Mouse (Mus musculus) neural tube, embryonic 11.5 days (tissue): ENCODE data around the gene Catsper1. TPM values are rescaled to one million over a fixed set of nuclear protein-coding genes. Genes with fewer than 3 reads are reported as not detected.

Experiments
- polyA plus RNA-seq: library from polyadenylated mRNA; unstranded; fragments of >200 nt; fragmentation: Nextera tagmentation; extraction: Ambion mirVana; gene quantifications from 2 replicates; pipeline ENCODE4 v1.2.1, GENCODE M21; 2014

The Catsper1 gene
- polyA plus RNA-seq, 1 experiment from 2014 or later, result not detected

Other genes with a start within 250 kb of the Catsper1 start
- gene Yif1a, start 247.2 kb upstream of the Catsper1 start, polyA plus RNA-seq, result 80.4 and 88.0 TPM in 2 replicates
- 110 and 127 TPM in 2 replicates for gene Cnih2, start 237.2 kb upstream of the Catsper1 start, polyA plus RNA-seq
- 250 and 266 TPM in 2 replicates for gene Rab1b, start 228.7 kb upstream of the Catsper1 start, polyA plus RNA-seq
- 40.2 and 43.5 TPM in 2 replicates for gene Klc2, start 217.2 kb upstream of the Catsper1 start, polyA plus RNA-seq
- gene Pacs1, start 62.6 kb upstream of the Catsper1 start, polyA plus RNA-seq, result 29.8 and 30.5 TPM in 2 replicates
- 405 and 416 TPM in 2 replicates for gene Sf3b2, start 40.3 kb upstream of the Catsper1 start, polyA plus RNA-seq
- gene Gal3st3, start 37.4 kb upstream of the Catsper1 start, polyA plus RNA-seq, result 16.2 and 17.8 TPM in 2 replicates
- gene Cst6, start 13.8 kb downstream of the Catsper1 start, polyA plus RNA-seq, result 1.8 and 1.9 TPM in 2 replicates
- 71.5 and 77.3 TPM in 2 replicates for gene Eif1ad, start 31.0 kb downstream of the Catsper1 start, polyA plus RNA-seq
- 440 and 442 TPM in 2 replicates for gene Banf1, start 31.4 kb downstream of the Catsper1 start, polyA plus RNA-seq
- gene Sart1, start 53.0 kb downstream of the Catsper1 start, polyA plus RNA-seq, result 78.5 and 79.9 TPM in 2 replicates
- 0.31 TPM in 1 of 2 replicates, not detected in the other for gene Tsga10ip, start 66.8 kb downstream of the Catsper1 start, polyA plus RNA-seq
- 197 and 205 TPM in 2 replicates for gene Drap1, start 89.2 kb downstream of the Catsper1 start, polyA plus RNA-seq
- 39.9 and 43.0 TPM in 2 replicates for gene AI837181, start 89.4 kb downstream of the Catsper1 start, polyA plus RNA-seq
- gene Fosl1, start 111.8 kb downstream of the Catsper1 start, polyA plus RNA-seq, result not detected in 2 replicates
- gene Ccdc85b, start 122.2 kb downstream of the Catsper1 start, polyA plus RNA-seq, result 7.9 and 8.3 TPM in 2 replicates
- 110 and 119 TPM in 2 replicates for gene Fibp, start 124.9 kb downstream of the Catsper1 start, polyA plus RNA-seq
- gene Ctsw, start 132.8 kb downstream of the Catsper1 start, polyA plus RNA-seq, result 1.7 and 3.6 TPM in 2 replicates
- gene Efemp2, start 138.2 kb downstream of the Catsper1 start, polyA plus RNA-seq, result 55.5 and 55.6 TPM in 2 replicates
- gene Mus81, start 152.7 kb downstream of the Catsper1 start, polyA plus RNA-seq, result 39.0 and 41.9 TPM in 2 replicates
- gene Cfl1, start 154.7 kb downstream of the Catsper1 start, polyA plus RNA-seq, result 3,817 and 3,867 TPM in 2 replicates
- gene 1700020D05Rik, start 168.0 kb downstream of the Catsper1 start, polyA plus RNA-seq, result 0.31 TPM in 1 of 2 replicates, not detected in the other
- gene Snx32, start 174.8 kb downstream of the Catsper1 start, polyA plus RNA-seq, result 20.9 and 23.0 TPM in 2 replicates
- gene Ovol1, start 224.9 kb downstream of the Catsper1 start, polyA plus RNA-seq, result 0.24 and 0.32 TPM in 2 replicates
- gene Ap5b1, start 232.3 kb downstream of the Catsper1 start, polyA plus RNA-seq, result 2.3 and 2.6 TPM in 2 replicates